In the genomic region with DNA sequence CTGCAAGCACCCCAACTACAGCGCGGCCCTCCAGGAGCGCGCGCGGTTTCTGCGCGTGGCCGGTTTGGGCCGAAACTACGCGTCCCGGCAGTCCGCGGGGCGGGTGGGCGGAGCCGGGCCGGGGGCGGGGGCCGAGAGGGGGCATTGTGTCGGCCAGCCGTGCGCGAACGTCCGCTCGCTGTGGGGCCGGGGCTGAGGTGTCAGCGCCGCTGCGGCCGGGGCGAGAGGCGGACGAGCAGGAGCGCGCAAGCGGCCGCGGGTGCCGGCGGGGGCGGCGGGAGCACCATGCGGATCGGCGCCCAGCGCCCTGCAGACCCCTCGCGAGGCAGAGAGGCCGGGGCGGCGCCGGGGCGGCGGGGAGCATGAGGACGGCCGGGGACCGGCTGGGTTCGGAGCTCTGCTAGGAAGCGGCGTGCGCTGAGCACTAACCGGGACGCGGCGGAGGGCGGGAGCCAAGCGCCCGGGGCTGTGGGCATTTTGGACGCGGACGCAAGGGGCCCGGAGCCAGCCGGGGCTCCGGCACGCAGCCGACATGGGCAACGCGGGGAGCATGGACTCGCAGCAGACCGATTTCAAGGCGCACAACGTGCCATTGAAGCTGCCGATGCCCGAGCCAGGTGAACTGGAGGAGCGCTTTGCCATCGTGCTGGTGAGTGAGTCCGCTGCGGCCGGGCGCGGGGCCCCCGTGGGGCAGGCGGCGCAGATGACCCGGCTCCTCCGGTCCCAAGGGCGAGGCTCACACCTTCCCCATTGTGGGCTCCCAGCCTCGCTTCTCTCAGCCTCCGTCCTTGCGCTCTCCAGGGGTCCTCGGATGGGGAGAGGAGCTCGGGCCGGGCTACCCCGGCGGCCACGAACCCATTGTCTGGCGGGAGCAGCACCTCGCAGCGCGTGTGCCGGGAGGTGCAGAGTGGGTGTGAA, we compare ENCODE assay signal across 8 mouse cellular contexts. TPM values are rescaled to one million over a fixed set of nuclear protein-coding genes. Genes with fewer than 3 reads are reported as not detected.
DNase-seq lines count a peak whose midpoint lies in the region; ATAC-seq lines count a peak whose summit lies in the region.

Gene Fmnl2, plus strand, starts transcription at position 250 of the 918 bp plus-strand sequence.

- H3K4me1 ChIP-seq in intestine, embryonic 16.5 days (ENCODE audit: control insufficient read depth, insufficient read depth, low read length) = peaks cover 5% of the 10 kb centered on the region; the same call in 1 of the 2 replicates

- peak; percentile 92 for DNase-seq in adrenal gland, postnatal 10 days
- peak; percentile 63 for DNase-seq in embryo, embryonic 11.5 days (ENCODE audit: low read depth, low spot score)
- peak; percentile 72 to 77 for DNase-seq in left cerebral cortex, postnatal 25 days (ENCODE audit: low spot score in 2 of 2)
- peak; percentile 80 for DNase-seq in right cerebral cortex, postnatal 4 days
- DNase-seq in natural killer cell, adult 2 months (ENCODE audit: low spot score in 2 of 2) = no peak

- peak within 1 kb of the TSS; percentile 93 for H3K4me3 ChIP-seq in intestine, embryonic 16.5 days (ENCODE audit: low read length)

- H3K9me3 ChIP-seq in intestine, embryonic 16.5 days (ENCODE audit: control insufficient read depth, low read length) = no peaks in the 10 kb centered on the region

- peak within 1 kb of the TSS; percentile 72 for H3K27ac ChIP-seq in intestine, embryonic 16.5 days (ENCODE audit: low read length)

- intact Hi-C loops in left cerebral cortex, postnatal 25 days (cut with DNase I) = loop anchor here (1.0 to 5.0 kb wide), 4 partner anchors 79 to 224 kb away; no protein-coding TSS in a partner anchor

- H3K9ac ChIP-seq in intestine, embryonic 16.5 days (ENCODE audit: low read depth, low read length) = peak within 1 kb of the TSS; percentile 83

- under 1% methylated on average over 112 of the region's 114 CpGs for WGBS in intestine, embryonic 16.5 days

- H3K36me3 ChIP-seq in intestine, embryonic 16.5 days (ENCODE audit: control insufficient read depth, insufficient read depth, low read length) = no peaks in the 10 kb centered on the region

- H3K4me2 ChIP-seq in intestine, embryonic 16.5 days (ENCODE audit: low read depth, low read length) = peak within 1 kb of the TSS; percentile 96

- no peaks in the 10 kb centered on the region for H3K27me3 ChIP-seq in intestine, embryonic 16.5 days (replicated peaks; ENCODE audit: control insufficient read depth, insufficient read depth, low read length)

- peak; percentile 56 for ATAC-seq in granulocyte monocyte progenitor cell, adult 5-6 weeks (replicated peaks; ENCODE audit: poor library complexity, severe bottlenecking)
- peak; percentile 94 for ATAC-seq in intestine, embryonic 16.5 days
- peak; percentile 53 for ATAC-seq in megakaryocyte progenitor cell, adult 5-6 weeks (replicated peaks; ENCODE audit: poor library complexity)

RNA-seq across cellular contexts. Expression of gene Fmnl2, which starts in this region (rescaled TPM):
- 10 to 100 TPM; 15.2 to 15.7 TPM for total RNA-seq in adrenal gland, postnatal 10 days (2021)
- 4.0 and 5.7 TPM in 2 replicates for total RNA-seq in granulocyte monocyte progenitor cell, adult 5-6 weeks (2014; fragmentation: Nextera tagmentation)
- 3.8 and 4.4 TPM in 2 replicates for total RNA-seq in granulocyte monocyte progenitor cell, adult 5-6 weeks (2017)
- 1.8 and 2.1 TPM in 2 replicates for polyA plus RNA-seq in intestine, embryonic 16.5 days (2015; fragmentation: Nextera tagmentation; extraction: Ambion mirVana)
- total RNA-seq in left cerebral cortex, postnatal 25 days (2021) = 10 to 100 TPM; 45.5 to 46.8 TPM
- total RNA-seq in megakaryocyte progenitor cell, adult 5-6 weeks (2015) = 6.9 and 7.5 TPM in 2 replicates
- 3.1 and 3.3 TPM in 2 replicates for total RNA-seq in megakaryocyte progenitor cell, adult 5-6 weeks (2017)

Comparison
In these comparisons a context has a peak if more than half of its experiments do, and no peak if none do; other contexts are left out.
1. DNase-seq: peak in adrenal gland, postnatal 10 days (single experiment), embryo, embryonic 11.5 days (single experiment), left cerebral cortex, postnatal 25 days (2 of 2) and right cerebral cortex, postnatal 4 days (single experiment); none in natural killer cell, adult 2 months (0 of 2).
2. Peak in every context shown above with its lines, with median percentiles within 50 percentile points of each other: ATAC-seq.